Mouse (Mus musculus) regulatory T cell (primary cell): Measurements from ENCODE around the gene Ankrd24.

Source experiments
- in situ Hi-C: fragments of 300-600 bp; cut with MboI, MseI; formaldehyde crosslinking; loops from one replicate; pipeline ENCODE4 v1.15.1; 2025; ENCODE audit warnings: high pct_unique_total_duplicates

Ankrd24 gene

DNA sequence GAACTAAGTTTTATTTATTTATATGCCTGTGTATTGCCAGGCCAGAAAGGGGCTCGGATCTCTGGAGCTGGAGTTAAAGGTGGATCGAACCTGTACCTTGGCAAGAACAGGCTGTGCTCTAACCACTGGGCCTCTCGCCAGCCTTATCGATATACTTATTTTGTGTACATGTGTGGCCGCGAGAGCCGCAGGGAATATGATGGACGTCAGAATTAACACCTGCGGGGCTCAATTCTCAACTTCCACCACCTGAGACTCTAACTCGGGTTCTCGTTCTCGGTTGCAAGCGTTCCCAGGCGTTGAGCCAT lies 22.7 kb upstream of the Ankrd24 start:
- in situ Hi-C loops, result no loop called here

DNA sequence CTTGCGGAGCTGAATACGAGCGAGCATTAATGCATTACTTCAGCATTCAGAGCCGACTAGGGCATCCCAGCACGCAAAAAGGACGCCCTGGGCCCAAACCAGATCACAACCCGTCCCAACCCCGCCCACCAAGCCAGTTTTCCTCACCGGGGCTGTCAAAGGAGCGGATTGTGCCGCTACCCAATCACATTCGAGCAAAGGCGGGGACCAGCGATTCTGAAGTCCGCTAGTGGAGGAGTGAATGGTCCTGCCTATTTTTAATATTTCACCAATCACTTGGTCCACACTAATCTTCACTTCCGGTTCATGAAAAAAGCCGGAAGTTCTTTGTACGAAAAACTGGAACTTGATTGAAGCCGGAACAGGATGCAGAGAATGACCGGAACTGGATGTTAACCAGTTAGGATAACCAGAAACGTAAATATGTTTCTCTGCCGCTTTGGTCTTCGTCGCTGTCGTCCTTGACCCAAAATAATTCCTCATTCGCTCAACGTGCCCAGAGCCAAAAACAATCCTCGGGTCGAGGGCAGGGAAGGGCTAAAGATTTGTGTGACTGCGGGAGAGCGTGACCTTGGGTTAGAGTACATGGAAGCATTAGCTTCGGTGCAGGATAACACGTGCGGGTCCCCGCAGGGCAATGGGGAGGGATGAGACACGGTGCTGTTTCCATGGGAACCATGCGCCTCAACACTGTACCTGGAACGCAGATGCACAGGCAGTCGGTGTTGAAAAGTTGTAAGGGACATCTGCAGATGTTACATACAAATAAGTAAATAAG lies 22.2 kb upstream of the Ankrd24 start, which contains the start of gene BC025920:
Gene BC025920 (plus strand): TSS at position 297 of the 778 bp plus-strand sequence.
- in situ Hi-C loops, result no loop called here

- in situ Hi-C loops, result no loop called here
Measured at GRCm38 (mm10) chr10:81608308-81608707, 20.0 kb upstream of the Ankrd24 start.

DNA sequence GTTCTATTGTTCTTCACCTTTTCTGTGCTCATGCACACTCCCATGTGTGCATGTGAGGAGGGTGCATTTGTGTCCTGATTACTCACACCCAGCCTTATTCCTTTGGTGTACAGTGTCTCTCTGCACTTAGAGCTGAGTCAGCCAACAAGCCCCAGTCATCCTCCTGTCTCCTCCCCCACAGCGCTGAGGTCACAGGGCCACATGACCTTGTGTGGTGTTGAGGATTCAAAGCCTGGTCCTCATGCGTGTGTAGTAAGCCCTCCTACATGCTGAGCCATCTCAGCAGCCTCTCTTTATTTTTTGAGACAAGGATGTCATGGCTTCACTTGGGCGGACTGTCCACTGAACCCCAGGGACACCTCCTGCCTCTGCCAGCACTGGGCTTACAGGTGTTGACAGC lies 15.6 kb upstream of the Ankrd24 start:
- in situ Hi-C loops, result no loop called here

DNA sequence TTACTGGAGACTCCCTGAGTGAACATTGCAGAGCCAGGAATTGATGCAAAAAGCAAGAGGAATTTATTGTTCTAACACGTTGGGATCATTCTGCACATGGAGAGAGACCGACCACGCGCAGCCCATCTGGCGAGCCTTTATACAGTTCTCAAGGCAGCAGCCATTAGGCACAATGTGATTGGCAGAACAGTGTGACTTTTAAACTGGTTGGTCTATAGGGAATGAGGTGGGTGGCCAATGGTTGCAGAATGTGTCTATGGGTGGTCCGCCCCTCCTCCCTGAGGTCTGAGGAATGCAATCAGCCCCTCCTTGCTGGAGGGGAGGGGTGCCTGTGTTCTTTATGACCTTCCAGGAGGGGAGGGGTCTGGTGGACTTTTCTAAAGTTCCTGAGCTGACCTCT lies 12.9 kb upstream of the Ankrd24 start:
- in situ Hi-C loops, result no loop called here

DNA sequence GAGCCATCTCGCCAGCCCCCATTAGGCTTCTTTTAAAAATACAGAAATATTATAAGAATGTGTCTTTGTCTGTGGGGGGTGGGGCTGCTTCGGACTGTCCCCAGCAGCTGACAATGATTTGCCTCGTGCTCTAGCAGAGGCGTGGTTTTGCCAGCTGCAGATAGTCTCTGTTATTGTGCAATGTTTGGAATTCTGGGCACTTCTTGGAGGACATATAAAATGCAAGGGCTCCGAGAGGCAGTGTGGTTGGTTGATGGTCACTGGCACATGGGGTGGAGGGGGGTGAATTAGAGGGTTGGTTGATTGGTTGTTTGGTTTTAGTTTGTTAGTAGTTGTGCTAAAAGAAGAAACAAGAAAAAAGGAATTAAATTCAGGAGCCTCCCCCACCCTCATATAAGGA lies 8.4 kb upstream of the Ankrd24 start:
- in situ Hi-C loops, result no loop called here

DNA sequence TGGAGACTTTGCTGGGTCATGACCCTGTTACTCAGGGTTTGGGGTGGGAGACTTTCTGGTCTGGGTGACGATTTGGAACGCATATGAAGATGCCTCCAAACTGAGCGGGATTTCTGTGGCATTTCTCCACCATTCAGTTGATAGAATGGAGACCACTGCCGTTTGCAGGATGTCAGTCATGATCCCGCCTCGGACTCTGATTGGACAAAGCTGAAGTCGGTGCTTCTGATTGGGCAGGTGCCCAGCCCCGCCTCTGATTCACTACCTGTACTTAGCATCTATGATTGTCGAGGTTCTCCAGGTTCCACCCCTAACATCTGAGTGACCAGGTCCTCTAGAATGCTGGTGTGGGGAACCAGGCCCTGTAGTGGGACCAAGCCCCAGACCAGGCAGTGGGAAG lies 7.6 kb upstream of the Ankrd24 start:
- in situ Hi-C loops, result no loop called here

GRCm38 (mm10) chr10:81623441-81623840 lies 4.9 kb upstream of the Ankrd24 start:
- in situ Hi-C loops, result no loop called here

DNA sequence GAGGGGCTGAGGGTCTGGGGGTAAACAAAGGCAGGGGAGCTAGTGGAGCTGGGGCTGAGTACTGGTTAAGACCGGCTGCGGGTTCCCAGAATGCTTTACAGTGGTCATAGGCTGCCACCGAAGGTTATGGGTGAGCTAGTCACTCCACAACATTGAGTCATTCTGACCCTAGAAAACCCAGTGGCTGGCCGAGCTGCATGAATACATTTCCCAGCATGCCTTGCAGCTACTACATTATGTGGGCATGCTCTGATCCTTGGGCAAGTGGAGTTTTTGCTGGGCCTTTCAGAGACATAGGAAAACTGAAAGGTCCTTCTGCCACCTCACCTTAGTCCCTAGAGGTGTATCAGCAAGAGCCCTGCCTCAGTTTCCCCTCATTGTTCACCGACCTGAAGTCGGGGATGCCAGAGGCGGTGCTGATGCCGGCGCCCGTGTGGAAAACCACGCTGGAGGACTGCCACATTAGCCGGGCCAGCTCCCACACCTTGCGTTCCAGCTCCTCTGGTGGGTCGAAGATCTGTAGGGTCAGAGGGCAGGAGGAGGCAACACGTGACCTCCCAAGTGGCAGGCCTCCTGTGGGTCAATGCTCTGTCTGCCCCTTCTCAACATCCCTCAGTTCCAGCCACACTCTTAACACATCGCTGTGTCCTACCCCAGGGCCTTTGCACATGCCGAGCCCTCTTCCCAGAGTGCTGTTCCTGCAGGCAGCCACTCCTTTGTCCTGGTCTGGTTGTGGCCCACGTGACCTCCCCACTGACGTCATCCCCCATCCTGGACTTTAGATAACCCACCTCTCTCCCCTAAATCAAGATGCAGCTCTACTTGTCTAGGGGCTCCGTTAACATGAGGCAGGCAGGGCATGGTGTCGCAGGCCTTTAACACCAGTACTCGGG lies 2.0 kb upstream of the Ankrd24 start:
- in situ Hi-C loops, result no loop called here

GRCm38 (mm10) chr10:81626994-81627835 lies 1.1 kb upstream of the Ankrd24 start, which contains the start of gene Sirt6:
Sirt6 (minus strand) TSS chr10:81627797.
- in situ Hi-C loops, result no loop called here

DNA sequence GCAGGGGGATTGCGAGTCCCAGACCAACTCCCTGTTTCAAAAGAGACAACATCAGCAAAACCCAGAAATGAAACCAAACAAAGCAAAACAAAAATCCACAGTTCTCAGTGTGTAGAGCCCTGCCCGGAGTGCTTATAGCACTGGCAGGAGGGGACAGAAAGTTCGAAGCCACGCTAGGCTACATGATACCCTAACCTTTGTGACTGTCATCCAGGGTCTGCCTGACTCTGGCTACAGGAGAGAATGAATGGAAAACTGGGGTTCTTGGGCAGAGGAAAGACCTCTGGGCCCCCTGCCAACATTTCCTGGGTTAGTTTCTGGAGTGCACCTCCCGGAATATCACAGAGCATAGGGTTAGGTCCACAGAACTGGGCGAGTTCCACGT lies 512 bp upstream of the Ankrd24 start:
- in situ Hi-C loops, result no loop called here

- in situ Hi-C loops, result loop anchor here (5.0 kb wide), 1 partner anchor 364 kb away; no protein-coding TSS in a partner anchor
Measured at GRCm38 (mm10) chr10:81633253-81634099, 5.1 kb downstream of the Ankrd24 start.

- in situ Hi-C loops, result no loop called here
Measured at GRCm38 (mm10) chr10:81636338-81636737, 8.0 kb downstream of the Ankrd24 start.

DNA sequence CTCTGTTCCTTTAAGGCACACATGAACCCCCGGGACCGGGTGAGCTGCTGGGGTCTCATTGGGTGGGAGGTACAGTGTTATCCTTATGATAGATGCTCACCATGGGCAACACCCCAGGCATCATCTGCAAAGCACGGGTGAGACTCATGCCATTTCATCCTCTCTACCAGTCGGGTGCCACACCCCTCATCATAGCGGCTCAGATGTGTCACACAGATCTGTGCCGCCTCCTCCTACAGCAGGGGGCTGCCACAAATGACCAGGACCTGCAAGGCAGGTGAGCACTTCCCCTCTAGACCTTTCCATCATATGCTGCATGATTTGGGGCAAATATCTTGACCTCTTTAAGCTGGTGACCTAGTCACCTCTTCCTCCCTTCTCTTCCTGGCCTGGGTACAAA lies 9.8 kb downstream of the Ankrd24 start:
- in situ Hi-C loops, result no loop called here

GRCm38 (mm10) chr10:81640825-81641224 lies 12.5 kb downstream of the Ankrd24 start:
- in situ Hi-C loops, result loop anchor here (5.0 to 10.0 kb wide), 2 partner anchors 84 to 534 kb away; partner anchors contain the start of gene Aes

DNA sequence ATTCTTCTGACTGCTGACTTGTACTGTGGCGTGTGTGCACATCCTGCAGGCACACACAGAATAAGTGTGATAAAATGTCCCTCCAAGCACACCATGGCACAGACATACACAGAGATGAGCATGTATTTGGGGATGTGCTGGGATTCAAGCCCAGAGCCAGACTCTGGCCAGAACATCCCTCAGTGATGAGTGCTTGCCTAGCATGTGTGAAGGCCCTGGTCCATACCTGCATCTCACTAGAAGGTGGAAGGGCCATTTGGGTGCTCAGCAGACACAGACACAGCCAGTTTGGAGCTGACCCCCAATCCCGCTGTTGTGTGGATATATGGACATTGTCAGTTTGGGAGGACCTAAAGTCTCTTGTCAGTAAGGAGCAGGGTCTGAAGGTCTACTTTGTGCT lies 13.2 kb downstream of the Ankrd24 start:
- in situ Hi-C loops, result loop anchor here (5.0 to 10.0 kb wide), 2 partner anchors 84 to 533 kb away; partner anchors contain the start of gene Aes

DNA sequence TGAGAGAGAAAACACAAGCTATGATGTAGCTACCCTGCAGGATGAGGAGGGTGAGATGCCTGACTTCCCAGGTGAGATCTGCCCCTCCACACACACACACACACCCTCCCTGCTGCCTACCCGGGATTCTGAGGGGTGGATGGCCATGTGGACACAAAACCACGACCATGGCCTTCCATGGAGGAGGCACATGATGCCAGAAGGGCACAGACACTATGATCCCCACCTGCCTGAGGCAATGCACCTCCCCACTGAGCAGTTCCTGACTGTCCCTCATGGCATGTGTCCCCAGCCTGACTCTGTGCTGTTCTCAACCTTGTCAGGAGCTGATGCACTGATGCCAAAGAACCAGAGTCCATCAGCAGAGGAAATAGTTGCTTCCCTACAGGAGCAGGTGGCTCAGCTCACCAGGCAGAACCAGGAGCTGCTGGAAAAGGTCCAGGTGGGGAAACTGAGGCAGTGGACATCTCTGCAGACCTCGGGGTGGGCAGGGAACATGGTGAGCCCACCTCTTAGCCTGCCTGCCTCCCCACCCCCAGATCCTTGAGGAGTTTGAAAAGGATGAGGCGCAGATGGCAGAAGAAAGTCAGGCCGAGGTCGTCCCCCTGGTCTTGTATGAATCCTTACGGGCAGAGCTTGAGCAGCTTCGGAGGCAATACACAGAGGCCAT lies 13.8 kb downstream of the Ankrd24 start:
- in situ Hi-C loops, result loop anchor here (5.0 to 10.0 kb wide), 2 partner anchors 85 to 533 kb away; partner anchors contain the start of gene Aes

DNA sequence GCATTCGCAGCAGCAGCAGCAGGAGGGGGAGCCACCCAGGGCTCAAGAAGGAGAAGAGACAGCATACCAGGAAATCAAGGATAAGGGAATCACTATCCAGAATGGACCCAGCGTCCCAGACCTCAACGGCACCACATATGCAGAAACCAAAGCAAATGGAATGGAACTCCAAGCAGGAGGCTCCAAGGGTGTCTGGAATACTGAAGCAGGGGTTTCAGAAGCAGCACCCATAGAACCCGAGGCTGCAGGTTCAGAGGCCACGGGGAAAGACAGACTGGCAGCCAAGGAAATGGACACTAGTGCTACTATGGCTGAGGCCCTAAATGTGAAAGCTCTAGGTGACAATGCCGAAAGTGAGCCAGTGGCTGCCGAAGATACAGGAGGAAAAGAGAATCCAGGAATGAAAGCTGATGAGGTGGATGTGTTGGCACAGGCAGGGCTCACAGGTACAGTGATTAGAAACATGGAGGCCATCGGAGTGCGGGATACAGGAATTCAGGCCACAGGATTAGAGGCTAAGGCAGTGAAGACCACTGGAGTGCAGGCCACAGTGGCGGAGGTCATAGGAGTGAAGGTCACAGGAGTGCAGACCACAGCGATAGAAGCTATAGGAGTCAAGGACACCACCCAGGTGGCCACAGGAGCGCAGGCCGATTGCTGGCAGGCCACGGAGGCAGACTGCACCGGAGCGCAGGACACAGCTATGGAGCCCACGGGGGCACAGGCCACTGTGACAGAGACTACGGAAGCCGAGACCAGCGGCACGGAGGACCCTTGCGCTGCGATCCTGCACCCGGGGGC lies 14.5 kb downstream of the Ankrd24 start:
- in situ Hi-C loops, result loop anchor here (5.0 to 10.0 kb wide), 2 partner anchors 86 to 532 kb away; partner anchors contain the start of gene Aes

DNA sequence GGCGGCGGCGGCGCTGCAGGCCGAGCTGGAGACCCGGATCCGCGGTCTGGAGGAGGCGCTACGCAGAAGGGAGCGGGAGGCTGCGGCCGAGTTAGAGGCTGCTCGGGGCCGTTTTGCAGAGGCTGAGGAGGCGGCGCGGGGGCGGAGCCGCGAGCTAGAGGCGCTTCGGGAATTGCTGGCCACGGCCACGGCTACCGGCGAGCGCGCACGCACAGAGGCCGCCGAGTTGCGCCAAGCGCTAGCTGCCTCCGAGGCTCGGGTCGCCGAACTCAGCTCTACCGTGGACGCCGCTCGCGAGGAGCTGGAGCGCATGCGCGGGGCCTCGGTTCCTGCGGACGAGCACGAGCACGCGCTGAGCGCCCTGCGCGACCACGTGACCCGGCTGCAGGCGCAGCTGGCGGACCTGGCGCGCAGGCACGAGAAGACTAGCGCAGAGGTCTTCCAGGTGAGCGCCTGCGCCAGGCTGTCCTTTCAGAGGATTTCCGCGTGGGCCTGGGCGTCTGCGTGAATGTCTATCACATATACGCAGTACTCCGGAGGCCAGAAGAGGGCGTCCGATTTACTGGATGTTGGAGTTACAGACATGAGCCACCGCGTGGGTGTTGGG lies 15.2 kb downstream of the Ankrd24 start:
- in situ Hi-C loops, result loop anchor here (5.0 to 10.0 kb wide), 2 partner anchors 86 to 531 kb away; partner anchors contain the start of gene Aes
